Mouse (Mus musculus): ENCODE measurements at regions not wholly inside any gene's neighbourhood (a gene's known extent, or its start where the extent isn't known, plus 50 kb on each side); places are given as distances from the start of the nearest gene placed in this dataset.

GRCm38 (mm10) chr1:154255971-154256370, 55.0 kb downstream of the Zfp648 start:
- no peak overlapping the region for H3K27ac ChIP-seq
- 84% methylated on average over 1 of the region's 1 CpGs for WGBS

GRCm38 (mm10) chr1:154256811-154257210, 55.8 kb downstream of the Zfp648 start:
- no peak for ATAC-seq (ENCODE audit: insufficient number of reproducible peaks, insufficient read depth, low FRiP score, low TSS enrichment)
- Histone ChIP-seq H3K9ac (no peak overlapping the region), H3K4me3 (no peak overlapping the region), H3K27me3 (no peaks in the 10 kb centered on the region), H3K36me3 (no peaks in the 10 kb centered on the region), H3K4me2 (replicated peaks) (no peak overlapping the region), H3K9me3 (no peaks in the 10 kb centered on the region), H3K4me1 (no peaks in the 10 kb centered on the region), H3K27ac (no peak overlapping the region)
- 81% methylated on average over 15 of the region's 15 CpGs for WGBS

More at GRCm38 (mm10) chr1:154255971-154256370, 55.0 kb downstream of the Zfp648 start:
- H3K4me3 ChIP-seq = no peak overlapping the region
- no peaks in the 10 kb centered on the region for H3K36me3 ChIP-seq
- H3K4me2 ChIP-seq (replicated peaks) = no peak overlapping the region
- no peaks in the 10 kb centered on the region for H3K4me1 ChIP-seq
- ATAC-seq (ENCODE audit: insufficient number of reproducible peaks, insufficient read depth, low FRiP score, low TSS enrichment) = no peak
- H3K9me3 ChIP-seq = no peaks in the 10 kb centered on the region
- H3K27me3 ChIP-seq = no peaks in the 10 kb centered on the region
- H3K9ac ChIP-seq = no peak overlapping the region

GRCm38 (mm10) chr1:154258511-154258910, 57.5 kb downstream of the Zfp648 start:
- H3K27ac ChIP-seq = no peak overlapping the region
- H3K4me1 ChIP-seq = no peaks in the 10 kb centered on the region
- H3K27me3 ChIP-seq = no peaks in the 10 kb centered on the region
- H3K4me3 ChIP-seq = no peak overlapping the region
- H3K36me3 ChIP-seq = no peaks in the 10 kb centered on the region
- no peak overlapping the region for H3K9ac ChIP-seq
- no peak overlapping the region for H3K4me2 ChIP-seq (replicated peaks)
- no peak for ATAC-seq (ENCODE audit: insufficient number of reproducible peaks, insufficient read depth, low FRiP score, low TSS enrichment)
- H3K9me3 ChIP-seq = no peaks in the 10 kb centered on the region
- WGBS = 71% methylated on average over 3 of the region's 3 CpGs

GRCm38 (mm10) chr1:154260393-154260792, 59.4 kb downstream of the Zfp648 start:
- Histone ChIP-seq H3K4me3 (no peak overlapping the region), H3K9ac (no peak overlapping the region), H3K36me3 (no peaks in the 10 kb centered on the region), H3K27ac (no peak overlapping the region), H3K27me3 (no peaks in the 10 kb centered on the region; the same call in 1 of the 2 replicates), H3K4me1 (no peaks in the 10 kb centered on the region), H3K9me3 (no peaks in the 10 kb centered on the region), H3K4me2 (replicated peaks) (no peak overlapping the region)
- WGBS = 84% methylated on average over 5 of the region's 5 CpGs
- ATAC-seq (ENCODE audit: insufficient number of reproducible peaks, insufficient read depth, low FRiP score, low TSS enrichment) = no peak

- Histone ChIP-seq H3K36me3 (no peaks in the 10 kb centered on the region), H3K9me3 (no peaks in the 10 kb centered on the region), H3K27ac (no peak overlapping the region), H3K4me2 (replicated peaks) (no peak overlapping the region), H3K27me3 (no peaks in the 10 kb centered on the region), H3K4me1 (no peaks in the 10 kb centered on the region), H3K4me3 (no peak overlapping the region), H3K9ac (no peak overlapping the region)
- 15% methylated on average over 8 of the region's 8 CpGs for WGBS
- peak; percentile 52; the same call in 1 of the 2 replicates for ATAC-seq (ENCODE audit: insufficient number of reproducible peaks, insufficient read depth, low FRiP score, low TSS enrichment)
Measured at GRCm38 (mm10) chr1:154281438-154281837, 80.5 kb downstream of the Zfp648 start.

GRCm38 (mm10) chr1:154286080-154286479, 85.1 kb downstream of the Zfp648 start:
- Histone ChIP-seq H3K36me3 (no peaks in the 10 kb centered on the region), H3K4me3 (no peak overlapping the region), H3K4me2 (replicated peaks) (no peak overlapping the region), H3K9ac (no peak overlapping the region), H3K4me1 (no peaks in the 10 kb centered on the region), H3K27ac (no peak overlapping the region), H3K27me3 (no peaks in the 10 kb centered on the region), H3K9me3 (no peaks in the 10 kb centered on the region)
- no peak for ATAC-seq (ENCODE audit: insufficient number of reproducible peaks, insufficient read depth, low FRiP score, low TSS enrichment)
- 79% methylated on average over 4 of the region's 4 CpGs for WGBS

- no peaks in the 10 kb centered on the region for H3K9me3 ChIP-seq
- no peaks in the 10 kb centered on the region for H3K27me3 ChIP-seq
- no peak overlapping the region for H3K9ac ChIP-seq
- 63% methylated on average over 4 of the region's 4 CpGs for WGBS
- H3K4me2 ChIP-seq (replicated peaks) = no peak overlapping the region
- no peaks in the 10 kb centered on the region for H3K36me3 ChIP-seq
- no peak overlapping the region for H3K27ac ChIP-seq
- no peaks in the 10 kb centered on the region for H3K4me1 ChIP-seq
- no peak for ATAC-seq (ENCODE audit: insufficient number of reproducible peaks, insufficient read depth, low FRiP score, low TSS enrichment)
- H3K4me3 ChIP-seq = no peak overlapping the region
Measured at GRCm38 (mm10) chr1:154292729-154293128, 91.7 kb downstream of the Zfp648 start.

GRCm38 (mm10) chr1:154296080-154296479, 95.1 kb downstream of the Zfp648 start:
- Histone ChIP-seq H3K36me3 (no peaks in the 10 kb centered on the region), H3K27ac (no peak overlapping the region), H3K4me3 (no peak overlapping the region), H3K9ac (no peak overlapping the region), H3K27me3 (no peaks in the 10 kb centered on the region), H3K4me1 (no peaks in the 10 kb centered on the region), H3K4me2 (replicated peaks) (no peak overlapping the region), H3K9me3 (no peaks in the 10 kb centered on the region)
- WGBS = 86% methylated on average over 8 of the region's 8 CpGs
- no peak for ATAC-seq (ENCODE audit: insufficient number of reproducible peaks, insufficient read depth, low FRiP score, low TSS enrichment)

GRCm38 (mm10) chr1:154299866-154300265, 98.9 kb downstream of the Zfp648 start:
- Histone ChIP-seq H3K27me3 (no peaks in the 10 kb centered on the region), H3K4me3 (no peak overlapping the region), H3K9me3 (no peaks in the 10 kb centered on the region), H3K4me1 (no peaks in the 10 kb centered on the region), H3K36me3 (no peaks in the 10 kb centered on the region), H3K4me2 (replicated peaks) (no peak overlapping the region), H3K27ac (no peak overlapping the region), H3K9ac (no peak overlapping the region)
- WGBS = 80% methylated on average over 4 of the region's 4 CpGs
- ATAC-seq (ENCODE audit: insufficient number of reproducible peaks, insufficient read depth, low FRiP score, low TSS enrichment) = no peak

- no peak for ATAC-seq (ENCODE audit: insufficient number of reproducible peaks, insufficient read depth, low FRiP score, low TSS enrichment)
- H3K4me3 ChIP-seq = no peak overlapping the region
- 63% methylated on average over 2 of the region's 2 CpGs for WGBS
- H3K4me1 ChIP-seq = no peaks in the 10 kb centered on the region
- no peak overlapping the region for H3K4me2 ChIP-seq (replicated peaks)
- H3K27me3 ChIP-seq = no peaks in the 10 kb centered on the region
- no peaks in the 10 kb centered on the region for H3K9me3 ChIP-seq
- H3K36me3 ChIP-seq = no peaks in the 10 kb centered on the region
- no peak overlapping the region for H3K9ac ChIP-seq
- H3K27ac ChIP-seq = no peak overlapping the region
Measured at GRCm38 (mm10) chr1:154309650-154310049, 108.7 kb downstream of the Zfp648 start.

Data from embryonic facial prominence, embryonic 12.5 days (tissue).